Mouse (Mus musculus) CD4-positive, CD25-positive, alpha-beta regulatory T cell (primary cell): ENCODE measurements around the gene Slc27a1. TPM values are rescaled to one million over a fixed set of nuclear protein-coding genes. Genes with fewer than 3 reads are reported as not detected.

Experiments
- polyA plus RNA-seq: library from polyadenylated mRNA; unstranded; fragments of 100-300 nt; shearing (Covaris generic); gene quantifications from one replicate; pipeline ENCODE4 v1.2.1, GENCODE M21; 2017

The Slc27a1 gene
- 15.6 TPM for polyA plus RNA-seq

GRCm38 (mm10) chr8:71568387-71568937 lies at the start of gene Slc27a1:
Gene Slc27a1, plus strand, starts transcription at chr8:71568882.

GRCm38 (mm10) chr8:71525226-71526050 lies 43.2 kb upstream of the Slc27a1 start, which contains the start of gene Ccdc194:
Gene Ccdc194, minus strand, starts transcription at chr8:71525711.

GRCm38 (mm10) chr8:71537028-71537867 lies 31.4 kb upstream of the Slc27a1 start, which contains the start of gene Bst2:
Gene Bst2, minus strand, starts transcription at chr8:71537456.

GRCm38 (mm10) chr8:71542632-71543343 lies 25.9 kb upstream of the Slc27a1 start, which contains the start of gene Mvb12a:
Gene Mvb12a, plus strand, starts transcription at chr8:71542922.

GRCm38 (mm10) chr8:71558071-71558957 lies 10.4 kb upstream of the Slc27a1 start, which contains the start of gene Tmem221:
Gene Tmem221, minus strand, starts transcription at chr8:71558871.

GRCm38 (mm10) chr8:71566501-71566900 lies 2.2 kb upstream of the Slc27a1 start, which contains the start of gene Nxnl1:
Gene Nxnl1, minus strand, starts transcription at chr8:71566601.

DNA sequence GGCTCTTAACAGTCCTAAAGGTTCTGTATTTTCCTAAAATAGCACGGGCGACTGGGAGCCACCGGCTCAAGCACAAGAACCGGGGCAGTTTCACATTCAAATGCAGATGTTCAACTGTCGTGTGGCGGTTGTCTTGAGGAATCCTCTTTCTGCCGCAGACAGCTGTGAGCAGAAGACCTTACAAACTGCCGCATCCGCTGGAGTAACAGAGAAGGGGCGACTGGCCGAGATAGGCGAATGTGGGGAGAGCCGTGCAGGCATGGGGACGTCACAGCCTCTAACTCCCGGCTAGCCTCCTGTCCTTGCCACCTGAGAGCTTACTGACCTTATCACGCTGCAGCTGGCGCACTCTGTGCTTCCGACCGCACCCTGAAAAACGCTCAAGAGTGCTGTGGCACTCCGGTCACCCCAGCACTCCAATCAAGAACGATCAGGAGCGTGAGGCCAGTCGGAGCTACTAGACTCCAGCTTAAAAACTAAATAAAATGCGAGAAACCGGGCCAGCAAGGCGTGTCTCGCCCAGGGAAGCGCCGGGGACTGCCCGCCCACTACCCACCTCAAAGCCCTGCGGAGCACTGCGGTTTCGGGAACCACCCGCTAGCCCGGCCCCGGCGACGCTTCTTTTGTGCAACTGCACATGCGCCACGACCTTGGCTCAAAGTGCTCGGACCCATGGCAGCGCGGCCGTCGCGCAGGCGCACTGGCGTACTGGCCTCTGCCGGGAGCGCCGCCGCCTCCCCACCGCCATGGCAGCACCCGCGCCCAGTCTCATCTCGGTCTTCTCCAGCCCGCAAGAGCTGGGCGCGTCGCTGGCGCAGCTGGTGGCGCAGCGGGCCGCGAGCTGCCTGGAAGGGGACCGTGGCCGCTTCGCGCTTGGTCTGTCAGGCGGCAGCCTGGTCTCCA lies 23.0 kb downstream of the Slc27a1 start, which contains the start of gene Pgls:
Pgls (plus strand) TSS at position 706 of the 903 bp plus-strand sequence.

GRCm38 (mm10) chr8:71597451-71597850 lies 28.8 kb downstream of the Slc27a1 start, which contains the start of gene Fam129c:
Gene Fam129c, plus strand, starts transcription at chr8:71597648.

GRCm38 (mm10) chr8:71610822-71611651 lies 42.4 kb downstream of the Slc27a1 start, which contains the start of gene Colgalt1:
Gene Colgalt1, plus strand, starts transcription at chr8:71610998.

Other genes starting within 250 kb of the Slc27a1 start
- 143 TPM for gene Use1, start 202.0 kb upstream of the Slc27a1 start, polyA plus RNA-seq
- 19.0 TPM for gene Ocel1, start 197.6 kb upstream of the Slc27a1 start, polyA plus RNA-seq
- 8.1 TPM for gene Nr2f6, start 186.9 kb upstream of the Slc27a1 start, polyA plus RNA-seq
- 0.26 TPM for gene Ushbp1, start 173.1 kb upstream of the Slc27a1 start, polyA plus RNA-seq
- gene Babam1, start 172.0 kb upstream of the Slc27a1 start, polyA plus RNA-seq, result 116 TPM
- 1.4 TPM for gene Ankle1, start 162.9 kb upstream of the Slc27a1 start, polyA plus RNA-seq
- gene Abhd8, start 105.2 kb upstream of the Slc27a1 start, polyA plus RNA-seq, result 156 TPM
- gene Mrpl34, start 103.9 kb upstream of the Slc27a1 start, polyA plus RNA-seq, result 72.6 TPM
- gene Dda1, start 99.7 kb upstream of the Slc27a1 start, polyA plus RNA-seq, result 106 TPM
- 16.2 TPM for gene Ano8, start 82.9 kb upstream of the Slc27a1 start, polyA plus RNA-seq
- gene Gtpbp3, start 80.8 kb upstream of the Slc27a1 start, polyA plus RNA-seq, result 10.7 TPM
- 0.55 TPM for gene Plvap, start 57.1 kb upstream of the Slc27a1 start, polyA plus RNA-seq
- 0.19 TPM for gene Ccdc194, start 43.2 kb upstream of the Slc27a1 start, polyA plus RNA-seq
- 116 TPM for gene Bst2, start 31.4 kb upstream of the Slc27a1 start, polyA plus RNA-seq
- 96.2 TPM for gene Mvb12a, start 26.0 kb upstream of the Slc27a1 start, polyA plus RNA-seq
- gene Tmem221, start 10.0 kb upstream of the Slc27a1 start, polyA plus RNA-seq, result 2.2 TPM
- gene Nxnl1, start 2.3 kb upstream of the Slc27a1 start, polyA plus RNA-seq, result 0.25 TPM
- 115 TPM for gene Pgls, start 23.3 kb downstream of the Slc27a1 start, polyA plus RNA-seq
- gene Fam129c, start 28.8 kb downstream of the Slc27a1 start, polyA plus RNA-seq, result 13.0 TPM
- 51.1 TPM for gene Colgalt1, start 42.1 kb downstream of the Slc27a1 start, polyA plus RNA-seq
- gene Unc13a, start 102.9 kb downstream of the Slc27a1 start, polyA plus RNA-seq, result 0.63 TPM
- 166 TPM for gene Jak3, start 107.4 kb downstream of the Slc27a1 start, polyA plus RNA-seq
- 47.0 TPM for gene Insl3, start 120.3 kb downstream of the Slc27a1 start, polyA plus RNA-seq
- 6.1 TPM for gene B3gnt3, start 132.9 kb downstream of the Slc27a1 start, polyA plus RNA-seq
- gene Fcho1, start 156.8 kb downstream of the Slc27a1 start, polyA plus RNA-seq, result 249 TPM